ENCODE assay signal across 8 mouse cellular contexts in the genomic region with DNA sequence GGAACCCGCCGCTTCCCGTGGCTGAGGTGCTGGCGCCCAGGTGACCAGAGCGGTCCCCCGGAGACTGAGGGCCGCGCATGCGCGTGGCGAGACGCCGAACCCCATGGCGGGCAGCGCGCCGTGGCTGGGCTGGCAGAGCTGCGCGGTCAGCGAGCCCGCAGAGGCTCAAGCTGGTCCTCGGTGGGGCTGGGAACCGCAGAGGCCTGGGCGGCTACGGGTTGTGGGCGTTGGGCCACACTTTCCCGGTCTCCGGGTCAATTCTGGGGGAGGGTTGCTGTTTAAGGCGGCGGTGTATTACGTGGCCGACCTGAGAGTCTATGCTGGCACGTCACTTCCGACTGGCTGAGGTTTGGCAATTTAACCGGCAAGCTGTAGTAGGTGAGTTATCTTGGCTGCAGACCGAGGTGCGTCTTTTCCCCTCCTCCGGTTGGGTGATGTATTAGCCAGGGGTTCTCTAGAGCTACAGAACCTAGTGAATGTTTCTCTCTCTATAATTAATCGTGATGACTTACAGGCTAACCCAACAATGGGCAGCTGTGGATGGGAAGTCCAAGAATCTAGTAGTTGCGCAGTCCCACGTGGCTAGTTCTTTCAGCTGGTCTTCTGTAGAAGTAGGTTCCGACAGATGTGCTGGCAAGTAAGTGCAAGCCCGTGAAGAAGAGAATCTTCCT. TPM values are rescaled to one million over a fixed set of nuclear protein-coding genes. Genes with fewer than 3 reads are reported as not detected.
A peak's percentile ranks its signal among the peaks of the same experiment; 100 is the strongest.
DNase-seq lines count a peak whose midpoint lies in the region; ATAC-seq and TF ChIP-seq lines count a peak whose summit lies in the region.

Trim39 (minus strand) TSS at position 662 of the 671 bp plus-strand sequence.

- peaks cover 32% of the 10 kb centered on the region for H3K4me1 ChIP-seq in kidney, embryonic 15.5 days
- H3K4me1 ChIP-seq in liver, embryonic 11.5 days (replicated peaks; ENCODE audit: control insufficient read depth, insufficient read depth, low read length), result peaks cover 23% of the 10 kb centered on the region

- no peaks in the 10 kb centered on the region for H3K9me3 ChIP-seq in kidney, embryonic 15.5 days (replicated peaks)
- H3K9me3 ChIP-seq in liver, embryonic 11.5 days (ENCODE audit: control insufficient read depth, low read length), result no peaks in the 10 kb centered on the region

- peak within 1 kb of the TSS; percentile 87 for H3K4me3 ChIP-seq in kidney, embryonic 15.5 days (replicated peaks)
- H3K4me3 ChIP-seq in liver, embryonic 11.5 days (ENCODE audit: low read depth, low read length), result peak within 1 kb of the TSS; percentile 87

- TF ChIP-seq CTCF in Patski (IDR thresholded peaks at IDR 0.05), result no peak

- in situ Hi-C loops in Patski (cut with MboI; ENCODE audit: low pct_unique_long_range_greater_than_20kb), result loop anchor here (25.0 kb wide), 1 partner anchor 791 kb away; no protein-coding TSS in a partner anchor

- intact Hi-C loops in gastrocnemius, postnatal 36 days (cut with DNase I), result no loop called here

- CTCF ChIA-PET in Patski (lab: Charles Lee), result interaction anchor here (2.4 kb wide), 1 partner anchor 14 kb away, joined by 12 read pairs; the partner anchor contains the start of gene Rpp21

- H3K9ac ChIP-seq in kidney, embryonic 15.5 days, result peak within 1 kb of the TSS; percentile 96
- peak within 1 kb of the TSS; percentile 95 for H3K9ac ChIP-seq in liver, embryonic 11.5 days (ENCODE audit: low read depth, low read length)

- peaks cover 42% of the 10 kb centered on the region for H3K36me3 ChIP-seq in kidney, embryonic 15.5 days
- H3K36me3 ChIP-seq in liver, embryonic 11.5 days (ENCODE audit: control insufficient read depth, insufficient read depth, low read length), result peaks cover 19% of the 10 kb centered on the region

- DNase-seq in A20 (ENCODE audit: low read depth, low spot score), result peak; percentile 95
- DNase-seq in Patski (ENCODE audit: low read depth, low spot score), result peak; percentile 22
- peak; percentile 51 to 88 for DNase-seq in gastrocnemius, postnatal 36 days
- peak; percentile 91 for DNase-seq in liver, embryonic 11.5 days (ENCODE audit: low spot score)
- DNase-seq in natural killer cell, adult 2 months (ENCODE audit: low spot score in 2 of 2), result peak; percentile 87 to 90
- DNase-seq in thymus, postnatal 0 days (ENCODE audit: low spot score), result peak; percentile 87

- peak within 1 kb of the TSS; percentile 92 for H3K27ac ChIP-seq in kidney, embryonic 15.5 days
- peak within 1 kb of the TSS; percentile 89 for H3K27ac ChIP-seq in liver, embryonic 11.5 days (ENCODE audit: low read depth, low read length)

- 1% methylated on average over 43 of the region's 43 CpGs for WGBS in kidney, embryonic 15.5 days
- WGBS in liver, embryonic 11.5 days, result under 1% methylated on average over 43 of the region's 43 CpGs

- H3K4me2 ChIP-seq in kidney, embryonic 15.5 days, result peak within 1 kb of the TSS; percentile 87
- peak within 1 kb of the TSS; percentile 95 for H3K4me2 ChIP-seq in liver, embryonic 11.5 days

- ATAC-seq in Patski, result peak; percentile 80
- ATAC-seq in common myeloid progenitor, adult 5-6 weeks (replicated peaks; ENCODE audit: low read depth, poor library complexity, severe bottlenecking), result peak; percentile 80
- ATAC-seq in kidney, embryonic 15.5 days (replicated peaks; ENCODE audit: low FRiP score), result peak; percentile 87
- peak; percentile 83 for ATAC-seq in liver, embryonic 11.5 days (replicated peaks; ENCODE audit: low FRiP score)

- no peaks in the 10 kb centered on the region for H3K27me3 ChIP-seq in Patski
- H3K27me3 ChIP-seq in kidney, embryonic 15.5 days, result no peaks in the 10 kb centered on the region
- H3K27me3 ChIP-seq in liver, embryonic 11.5 days (replicated peaks; ENCODE audit: control insufficient read depth, insufficient read depth, low read length), result no peaks in the 10 kb centered on the region

- POLR2A ChIA-PET in Patski (lab: Charles Lee), result interaction anchor here (0.9 to 1.3 kb wide), 2 partner anchors 10 to 1612 kb away, joined by 3 to 4 read pairs; no protein-coding TSS in a partner anchor

RNA-seq across cellular contexts. Expression of gene Trim39, which starts in this region (rescaled TPM):
- 21.0 TPM for polyA plus RNA-seq in Patski (2021)
- total RNA-seq in common myeloid progenitor, adult 5-6 weeks (2017), result 12.8 and 18.4 TPM in 2 replicates
- total RNA-seq in gastrocnemius, postnatal 36 days (2021), result 1 to 10 TPM; 4.0 to 5.9 TPM
- polyA plus RNA-seq in kidney, embryonic 15.5 days (2015; fragmentation: Nextera tagmentation; extraction: Ambion mirVana), result 16.4 and 19.5 TPM in 2 replicates
- 13.1 and 14.9 TPM in 2 replicates for polyA plus RNA-seq in liver, embryonic 11.5 days (2014; fragmentation: Nextera tagmentation; extraction: Ambion mirVana)
- polyA plus RNA-seq in thymus, postnatal 0 days (2015; fragmentation: Nextera tagmentation; extraction: Ambion mirVana), result 11.4 and 16.1 TPM in 2 replicates

Comparison
In these comparisons a context has a peak if more than half of its experiments do, and no peak if none do; other contexts are left out.
1. Peak in every context shown above with its lines: DNase-seq, ATAC-seq, H3K4me3 ChIP-seq and H3K27ac ChIP-seq.
2. DNase-seq: peak in every context shown above with its lines; median percentile 95 in A20; 91 in liver, embryonic 11.5 days; 88 in natural killer cell, adult 2 months; 87 in thymus, postnatal 0 days; 70 in gastrocnemius, postnatal 36 days; 22 in Patski.